Mouse (Mus musculus) neural tube, embryonic 11.5 days (tissue): ENCODE measurements at regions not wholly inside any gene's neighbourhood (a gene's known extent, or its start where the extent isn't known, plus 50 kb on each side); places are given as distances from the start of the nearest gene placed in this dataset.

Experiments
- ATAC-seq: fragments of 200-750 bp; cut with Nextera tagmentation; 2 replicates; pipeline ENCODE4 v1.8.0; 2017; ENCODE audit warnings: moderate number of reproducible peaks, mild to moderate bottlenecking, moderate TSS enrichment, moderate library complexity; ENCODE audit not compliant: insufficient read depth, low FRiP score, low TSS enrichment
- DNase-seq: peaks from one replicate; pipeline ENCODE4 v3.0.0-alpha.2; 2015; ENCODE audit warnings: low spot score
- H3K27ac ChIP-seq: fragments of 300-500 bp; sonication (generic); 2 replicates; pipeline ENCODE4 v1.5.1; 2014; ENCODE audit warnings: low read depth, mild to moderate bottlenecking, low read length
- H3K27me3 ChIP-seq: fragments of 300-500 bp; sonication (generic); 2 replicates; pipeline ENCODE4 v1.6.1; 2014; ENCODE audit warnings: mild to moderate bottlenecking, low read length, mixed read lengths; ENCODE audit not compliant: control insufficient read depth, insufficient read depth
- H3K36me3 ChIP-seq: fragments of 300-500 bp; sonication (generic); 2 replicates; pipeline ENCODE4 v1.6.1; 2014; ENCODE audit warnings: mild to moderate bottlenecking, low read length, moderate library complexity, mixed read lengths; ENCODE audit not compliant: control insufficient read depth, insufficient read depth
- H3K4me1 ChIP-seq: fragments of 300-500 bp; sonication (generic); 2 replicates; pipeline ENCODE4 v1.6.1; 2014; ENCODE audit warnings: low read length, mixed read lengths; ENCODE audit not compliant: control insufficient read depth, insufficient read depth
- H3K4me2 ChIP-seq: fragments of 300-500 bp; sonication (generic); 2 replicates; pipeline ENCODE4 v1.6.1; 2014; ENCODE audit warnings: low read depth, mild to moderate bottlenecking, moderate library complexity
- H3K4me3 ChIP-seq: fragments of 300-500 bp; sonication (generic); 2 replicates; pipeline ENCODE4 v1.5.1; 2014; ENCODE audit warnings: low read depth, low read length
- H3K9ac ChIP-seq: fragments of 300-500 bp; sonication (generic); 2 replicates; pipeline ENCODE4 v1.6.1; 2014; ENCODE audit warnings: mild to moderate bottlenecking, low read length
- H3K9me3 ChIP-seq: fragments of 300-500 bp; sonication (generic); 2 replicates; pipeline ENCODE4 v1.6.1; 2016; ENCODE audit warnings: low read length; ENCODE audit not compliant: control insufficient read depth
- WGBS: fragments of 180-500 bp; shearing (Covaris S2); extraction: QIAGEN DNeasy Blood & Tissue Kit; methylation state at CpG from one replicate; pipeline ENCODE4 v1.1.7; 2014; 5-methylcytosine and 5-hydroxymethylcytosine counted together

- no peak overlapping the region for H3K4me2 ChIP-seq
- ATAC-seq: no peak
- no peak overlapping the region for H3K9ac ChIP-seq
- no peak for DNase-seq
- H3K4me3 ChIP-seq: no peak overlapping the region
- 75% methylated on average over 12 of the region's 12 CpGs for WGBS
- H3K27ac ChIP-seq: no peak overlapping the region
- 0 out of 2 replicates have a peak, but pooled peaks cover 5% of the 10 kb centered on the region for H3K4me1 ChIP-seq
- H3K36me3 ChIP-seq: no peaks in the 10 kb centered on the region
- H3K27me3 ChIP-seq: peaks cover 42% of the 10 kb centered on the region
- no peaks in the 10 kb centered on the region for H3K9me3 ChIP-seq
Measured at GRCm38 (mm10) chr12:118647270-118648042, 198.7 kb upstream of the Sp8 start.

GRCm38 (mm10) chr12:118640925-118641324 is 205.2 kb upstream of the Sp8 start:
- Histone ChIP-seq H3K36me3 (no peaks in the 10 kb centered on the region), H3K27me3 (peaks cover 7% of the 10 kb centered on the region; the same call in 1 of the 2 replicates), H3K4me3 (no peak overlapping the region), H3K4me1 (no peaks in the 10 kb centered on the region), H3K9me3 (no peaks in the 10 kb centered on the region), H3K4me2 (no peak overlapping the region), H3K27ac (no peak overlapping the region), H3K9ac (no peak overlapping the region)
- 71% methylated on average over 3 of the region's 3 CpGs for WGBS
- no peak for DNase-seq
- no peak for ATAC-seq

GRCm38 (mm10) chr12:118637214-118637613 is 208.9 kb upstream of the Sp8 start:
- H3K9ac ChIP-seq: no peak overlapping the region
- H3K27me3 ChIP-seq: no peaks in the 10 kb centered on the region
- no peaks in the 10 kb centered on the region for H3K9me3 ChIP-seq
- no peak overlapping the region for H3K4me3 ChIP-seq
- no peak overlapping the region for H3K4me2 ChIP-seq
- no peak overlapping the region for H3K27ac ChIP-seq
- no peaks in the 10 kb centered on the region for H3K36me3 ChIP-seq
- no peak for DNase-seq
- no peaks in the 10 kb centered on the region for H3K4me1 ChIP-seq
- WGBS: 46% methylated on average over 4 of the region's 4 CpGs
- ATAC-seq: no peak

GRCm38 (mm10) chr12:118635456-118635855 is 210.7 kb upstream of the Sp8 start:
- no peak overlapping the region for H3K4me3 ChIP-seq
- no peak overlapping the region for H3K9ac ChIP-seq
- H3K36me3 ChIP-seq: no peaks in the 10 kb centered on the region
- no peaks in the 10 kb centered on the region for H3K27me3 ChIP-seq
- H3K4me1 ChIP-seq: no peaks in the 10 kb centered on the region
- WGBS: 59% methylated on average over 1 of the region's 1 CpGs
- no peak overlapping the region for H3K27ac ChIP-seq
- ATAC-seq (no peak), DNase-seq (no peak)
- H3K9me3 ChIP-seq: no peaks in the 10 kb centered on the region
- no peak overlapping the region for H3K4me2 ChIP-seq

- no peak for DNase-seq
- WGBS: 64% methylated on average over 1 of the region's 1 CpGs
- no peak overlapping the region for H3K9ac ChIP-seq
- ATAC-seq: no peak
- no peaks in the 10 kb centered on the region for H3K36me3 ChIP-seq
- no peak overlapping the region for H3K4me3 ChIP-seq
- no peak overlapping the region for H3K27ac ChIP-seq
- H3K4me1 ChIP-seq: no peaks in the 10 kb centered on the region
- no peaks in the 10 kb centered on the region for H3K9me3 ChIP-seq
- H3K4me2 ChIP-seq: no peak overlapping the region
- no peaks in the 10 kb centered on the region for H3K27me3 ChIP-seq
Measured at GRCm38 (mm10) chr12:118630373-118630772, 215.8 kb upstream of the Sp8 start.

GRCm38 (mm10) chr12:118621697-118622485 is 224.2 kb upstream of the Sp8 start:
- no peak overlapping the region for H3K9ac ChIP-seq
- H3K4me2 ChIP-seq: no peak overlapping the region
- no peaks in the 10 kb centered on the region for H3K9me3 ChIP-seq
- H3K27me3 ChIP-seq: no peaks in the 10 kb centered on the region
- DNase-seq (no peak), ATAC-seq (peak; percentile 72; the same call in 1 of the 2 replicates)
- H3K4me1 ChIP-seq: 0 out of 2 replicates have a peak, but pooled peaks cover 3% of the 10 kb centered on the region
- no peak overlapping the region for H3K27ac ChIP-seq
- no peak overlapping the region for H3K4me3 ChIP-seq
- no peaks in the 10 kb centered on the region for H3K36me3 ChIP-seq
- WGBS: 39% methylated on average over 1 of the region's 1 CpGs

GRCm38 (mm10) chr12:118620847-118621636 is 225.1 kb upstream of the Sp8 start:
- ATAC-seq: no peak
- no peak overlapping the region for H3K4me3 ChIP-seq
- no peak for DNase-seq

GRCm38 (mm10) chr12:118597015-118597414 is 249.1 kb upstream of the Sp8 start:
- Histone ChIP-seq H3K36me3 (no peaks in the 10 kb centered on the region), H3K4me3 (no peak overlapping the region), H3K4me2 (no peak overlapping the region), H3K27me3 (no peaks in the 10 kb centered on the region), H3K27ac (no peak overlapping the region), H3K9ac (no peak overlapping the region), H3K4me1 (no peaks in the 10 kb centered on the region), H3K9me3 (no peaks in the 10 kb centered on the region)
- ATAC-seq: no peak
- 75% methylated on average over 4 of the region's 4 CpGs for WGBS
- DNase-seq: no peak

More at GRCm38 (mm10) chr12:118620847-118621636, 225.1 kb upstream of the Sp8 start:
- no peak overlapping the region for H3K27ac ChIP-seq
- no peak overlapping the region for H3K4me2 ChIP-seq
- H3K9ac ChIP-seq: no peak overlapping the region
- WGBS: 44% methylated on average over 5 of the region's 5 CpGs
- no peaks in the 10 kb centered on the region for H3K27me3 ChIP-seq
- H3K4me1 ChIP-seq: 0 out of 2 replicates have a peak, but pooled peaks cover 3% of the 10 kb centered on the region
- H3K9me3 ChIP-seq: no peaks in the 10 kb centered on the region
- no peaks in the 10 kb centered on the region for H3K36me3 ChIP-seq
